Mouse (Mus musculus): ENCODE measurements at regions not wholly inside any gene's neighbourhood (a gene's known extent, or its start where the extent isn't known, plus 50 kb on each side); places are given as distances from the start of the nearest gene placed in this dataset.

DNA sequence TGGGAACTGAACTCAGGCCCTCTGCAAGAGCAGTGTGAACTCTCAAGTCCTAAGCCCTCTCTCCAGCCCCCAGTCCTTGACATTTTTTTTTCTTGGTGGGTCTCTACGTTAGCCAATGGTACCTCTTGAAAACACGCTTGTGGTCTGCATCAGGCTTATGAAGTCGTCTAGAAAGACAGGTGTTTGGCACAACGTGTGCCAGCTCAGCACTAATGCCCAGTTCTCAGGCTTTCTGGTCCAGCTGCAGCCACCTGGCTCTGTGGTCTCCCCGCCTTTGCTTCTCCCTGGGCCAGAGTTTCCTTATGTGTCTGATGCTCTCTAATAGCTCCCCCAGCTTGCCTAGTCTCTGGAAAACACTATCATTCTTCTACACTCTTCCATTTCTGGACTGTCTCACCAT lies 117.2 kb upstream of the Hes1 start:
- in situ Hi-C loops (cut with MboI, MseI): no loop called here

DNA sequence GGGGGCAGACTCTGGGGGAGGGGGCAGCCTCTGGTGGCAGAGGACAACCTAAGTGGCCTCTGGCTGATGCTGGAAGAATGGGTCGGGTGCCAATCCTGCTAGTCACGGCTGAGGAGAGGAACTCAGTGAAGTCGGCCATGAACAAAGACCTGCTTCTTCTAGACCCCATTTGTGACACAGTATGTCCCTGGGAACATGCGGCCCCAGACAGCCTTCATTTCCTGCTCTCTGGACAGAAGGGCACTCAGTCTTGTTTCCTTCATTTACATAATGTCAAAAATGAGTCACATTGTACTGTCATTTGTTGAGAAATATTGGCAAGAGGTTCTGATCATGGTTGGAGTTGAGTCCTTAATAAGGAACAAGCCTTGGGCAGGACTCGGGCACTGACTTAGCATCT lies 116.5 kb upstream of the Hes1 start:
- in situ Hi-C loops (cut with MboI, MseI): no loop called here

DNA sequence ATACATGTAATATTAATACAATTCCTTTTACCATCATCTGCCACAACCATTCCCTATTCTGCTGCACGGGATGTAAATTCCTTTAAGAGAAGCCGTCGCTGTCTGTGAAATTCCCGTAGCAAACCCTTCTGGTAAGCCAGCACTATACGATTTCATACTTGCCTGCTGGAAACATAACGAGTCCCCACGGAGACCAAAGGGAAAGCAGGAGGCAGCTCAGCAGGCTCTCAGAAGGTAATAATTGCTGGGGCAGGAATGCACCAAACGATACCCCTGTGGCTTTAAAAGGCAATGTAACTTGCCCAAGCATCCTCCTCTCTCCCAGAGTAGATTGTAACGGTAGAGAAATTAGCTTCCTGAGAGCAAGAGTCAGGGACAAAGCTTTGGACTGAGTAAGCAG lies 114.0 kb upstream of the Hes1 start:
- in situ Hi-C loops (cut with MboI, MseI): loop anchor here in 1 of 2 experiments (10.0 kb wide), 1 partner anchor 525 kb away; no protein-coding TSS in a partner anchor

DNA sequence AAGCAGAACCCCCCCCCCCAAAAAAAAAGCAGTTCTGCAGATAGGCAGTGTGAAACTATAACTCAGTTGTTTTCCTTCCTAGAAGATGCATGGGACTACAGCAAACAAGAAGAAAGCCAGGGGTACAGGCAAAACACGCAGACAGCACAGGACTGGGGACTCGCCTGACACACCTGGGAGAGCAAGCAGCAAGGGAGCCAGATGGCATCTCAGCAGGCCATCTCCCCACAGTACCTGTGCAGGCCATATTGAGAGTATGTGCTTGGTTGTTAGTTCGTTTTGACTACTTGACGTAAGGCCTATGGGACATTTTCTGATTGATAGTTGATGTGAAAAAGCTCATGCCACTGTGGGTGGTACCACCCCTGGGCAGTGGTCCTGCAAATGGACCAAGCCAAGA lies 113.4 kb upstream of the Hes1 start:
- in situ Hi-C loops (cut with MboI, MseI): loop anchor here in 1 of 2 experiments (10.0 kb wide), 1 partner anchor 524 kb away; no protein-coding TSS in a partner anchor

DNA sequence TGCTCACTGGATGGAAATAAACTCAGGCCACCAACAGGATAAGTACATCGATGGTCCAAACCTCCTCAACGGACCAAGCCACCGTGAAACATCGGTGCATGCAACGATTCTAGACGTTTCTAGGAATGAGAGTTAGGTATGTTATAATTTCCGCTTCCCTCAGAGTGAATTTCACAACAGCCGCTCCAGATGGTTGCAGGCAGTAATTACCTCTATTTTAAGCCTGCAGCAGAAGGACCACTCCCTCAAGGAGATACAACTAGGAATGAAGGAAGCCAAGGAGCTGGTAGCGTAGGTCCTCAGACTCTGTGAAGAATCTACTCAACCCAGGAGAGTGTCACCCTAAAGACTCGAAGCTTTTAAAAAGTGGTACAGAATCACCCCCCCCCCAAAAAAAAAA lies 109.5 kb upstream of the Hes1 start:
- in situ Hi-C loops (cut with MboI, MseI): loop anchor here in 1 of 2 experiments (10.0 kb wide), 1 partner anchor 520 kb away; no protein-coding TSS in a partner anchor

DNA sequence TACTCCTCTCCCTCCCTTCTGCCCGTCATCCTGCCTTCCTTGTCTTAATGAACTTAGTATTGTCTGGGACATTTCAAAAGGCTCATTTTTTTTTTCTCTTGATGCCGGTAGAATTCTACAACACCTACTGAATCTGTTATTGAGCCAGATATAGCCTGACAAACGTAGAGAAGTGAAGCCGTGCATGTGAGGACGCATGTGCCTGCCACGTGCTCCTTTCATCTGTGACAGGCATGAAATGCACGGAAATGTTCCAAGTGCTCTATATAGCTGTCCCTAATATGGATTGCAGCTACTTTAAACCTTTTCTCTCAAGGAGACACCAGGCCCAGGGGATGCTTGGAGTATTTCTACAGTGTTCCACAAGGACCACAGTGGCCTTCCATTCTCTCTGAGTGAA lies 107.3 kb upstream of the Hes1 start:
- in situ Hi-C loops (cut with MboI, MseI): loop anchor here in 1 of 2 experiments (10.0 kb wide), 1 partner anchor 518 kb away; no protein-coding TSS in a partner anchor

DNA sequence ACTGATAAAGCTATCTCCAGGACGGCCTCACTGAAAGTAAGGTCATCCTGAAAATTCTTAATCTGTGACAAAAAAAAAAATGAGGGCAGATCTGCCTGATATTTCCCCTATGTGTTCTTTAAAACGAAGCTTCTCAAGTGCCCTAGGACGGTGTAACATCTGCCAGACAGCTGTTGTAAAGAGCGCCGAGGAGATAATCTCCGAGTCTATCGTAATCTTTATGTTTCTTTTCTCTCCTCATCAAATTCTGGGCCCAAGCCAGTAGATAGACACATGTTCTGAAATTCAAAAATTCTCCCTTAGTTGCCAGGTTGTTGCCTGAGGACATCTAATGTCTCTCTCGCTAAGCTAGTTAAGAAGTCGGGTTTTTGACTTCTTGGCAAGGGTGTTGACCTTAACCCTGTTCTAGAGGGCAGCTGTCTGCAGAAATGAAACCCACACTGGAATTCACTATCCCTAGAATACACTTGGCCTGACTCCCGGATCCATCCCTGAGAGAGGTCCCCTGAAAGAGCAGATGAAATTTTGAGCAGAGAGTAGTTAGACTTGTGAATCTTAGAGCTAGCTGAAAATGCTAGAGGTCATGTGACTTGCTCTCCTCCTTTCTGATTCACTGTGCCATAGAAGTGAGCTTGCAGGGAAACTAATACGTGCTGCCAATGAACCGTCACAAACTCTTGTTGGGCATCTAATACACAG lies 104.1 kb upstream of the Hes1 start:
- in situ Hi-C loops (cut with MboI, MseI): loop anchor here in 1 of 2 experiments (10.0 kb wide), 1 partner anchor 515 kb away; no protein-coding TSS in a partner anchor

DNA sequence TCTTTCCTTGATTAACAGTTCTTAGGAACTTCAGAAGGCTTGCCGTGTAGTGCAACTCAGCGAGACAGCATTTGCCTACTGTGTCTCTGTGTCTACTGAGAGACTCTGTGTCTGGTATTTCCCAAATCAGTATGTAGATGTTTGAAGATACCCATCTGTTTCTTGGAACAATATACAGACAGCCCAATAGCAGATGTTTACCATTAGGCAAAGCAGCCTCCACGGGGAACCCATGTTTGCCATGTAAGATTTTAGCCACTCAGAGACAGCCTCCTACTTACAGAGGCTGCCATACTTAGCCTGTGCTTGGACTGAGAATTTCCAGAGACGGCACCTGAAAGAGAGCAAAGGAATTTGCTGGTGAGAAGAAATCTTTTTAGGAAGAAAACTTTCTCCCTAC lies 100.9 kb upstream of the Hes1 start:
- in situ Hi-C loops (cut with MboI, MseI): no loop called here

DNA sequence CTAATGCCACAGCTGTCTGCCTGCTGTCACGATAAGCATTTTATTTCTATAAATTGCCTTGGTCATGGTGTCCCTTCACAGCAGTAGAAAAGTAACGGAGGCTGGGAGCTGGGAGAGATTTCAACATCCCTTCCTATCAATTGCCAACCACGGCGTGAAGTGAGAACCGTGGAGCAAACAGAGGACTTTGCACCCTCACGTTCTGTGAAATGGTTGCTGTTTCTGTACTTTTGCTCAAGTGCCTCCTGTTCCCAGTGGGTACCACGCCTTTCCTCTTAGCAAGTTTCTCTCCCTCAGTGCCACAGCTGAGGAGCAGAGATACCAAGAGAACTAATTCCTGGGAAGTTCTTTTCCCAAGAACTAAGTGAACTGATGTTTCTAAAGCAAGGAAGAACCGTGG lies 99.6 kb upstream of the Hes1 start:
- in situ Hi-C loops (cut with MboI, MseI): no loop called here

DNA sequence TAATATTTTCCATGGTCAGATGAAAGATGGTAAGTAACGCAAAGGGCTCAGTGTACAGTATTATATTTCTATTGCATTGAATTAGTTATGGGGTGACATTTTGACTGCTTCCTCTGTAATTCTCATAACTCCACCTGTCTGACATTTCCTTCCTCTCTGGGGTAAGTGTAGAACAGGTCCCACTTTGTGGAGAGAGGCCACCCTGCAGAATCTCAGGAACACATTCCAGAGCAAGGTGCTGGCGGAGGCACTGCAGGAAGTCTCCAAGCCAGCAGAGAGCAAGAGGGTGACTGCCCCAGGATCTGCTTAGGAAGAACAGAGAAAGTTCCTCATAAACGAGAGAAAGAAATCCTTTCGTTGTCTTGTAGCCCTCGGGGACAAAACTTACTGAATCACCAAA lies 95.4 kb upstream of the Hes1 start:
- in situ Hi-C loops (cut with MboI, MseI): no loop called here

DNA sequence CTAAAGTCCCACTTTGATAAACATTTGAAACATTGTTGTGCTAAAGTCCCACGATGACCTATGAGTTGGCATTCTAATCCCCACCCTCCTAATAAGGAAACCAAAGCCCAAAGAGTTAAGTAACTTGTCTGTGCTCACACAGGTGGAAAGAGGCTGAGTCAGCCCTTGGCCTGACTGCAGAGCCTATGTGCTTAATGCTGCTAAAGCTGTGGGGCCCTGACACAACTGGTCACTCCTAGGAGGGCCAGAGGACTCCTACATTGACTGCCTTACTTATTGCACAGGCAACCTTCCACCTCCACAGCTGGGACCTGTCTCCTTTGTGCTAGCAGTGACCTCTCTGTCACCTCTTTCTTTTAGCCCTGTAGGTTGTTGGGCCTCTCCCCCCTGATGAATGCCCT lies 91.4 kb upstream of the Hes1 start:
- in situ Hi-C loops (cut with MboI, MseI): no loop called here

DNA sequence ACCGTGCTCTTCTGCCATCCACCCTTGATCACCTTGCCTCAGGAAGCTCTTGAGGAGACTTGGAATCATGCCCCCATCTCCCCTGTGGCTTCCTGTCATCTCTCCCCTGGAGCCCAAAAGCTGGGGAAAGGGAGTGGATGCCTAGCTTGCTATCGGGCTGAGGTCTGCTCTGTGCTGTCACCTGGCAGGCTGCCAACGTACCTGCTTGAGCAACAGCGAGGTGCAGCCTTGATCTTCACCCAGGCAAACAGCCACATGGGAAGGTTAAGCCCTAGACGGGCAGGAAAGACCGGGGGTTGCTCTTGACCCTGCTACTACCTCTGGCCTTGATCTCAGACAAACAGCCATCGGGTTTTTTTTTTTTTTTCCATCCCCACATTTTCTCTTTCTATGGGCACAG lies 90.9 kb upstream of the Hes1 start:
- in situ Hi-C loops (cut with MboI, MseI): no loop called here

DNA sequence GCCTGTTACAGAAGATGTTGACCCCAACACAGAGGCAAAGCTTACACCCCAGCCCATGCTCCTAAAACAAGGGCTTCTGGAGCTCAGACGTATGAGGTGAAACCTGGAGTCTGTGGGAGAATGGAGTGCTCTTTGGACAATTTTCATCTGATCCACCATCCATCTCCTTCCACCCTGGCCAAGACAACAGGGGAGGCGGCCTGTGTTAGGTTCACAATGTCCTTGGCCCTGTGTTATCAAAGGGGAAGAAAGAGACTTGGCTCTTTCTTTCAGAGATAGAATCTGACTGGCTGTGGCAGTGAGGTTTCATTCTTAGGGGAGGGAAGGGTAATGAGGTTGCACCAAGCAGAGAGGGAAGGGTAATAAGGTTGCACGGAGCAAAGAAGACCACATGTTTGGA lies 88.4 kb upstream of the Hes1 start:
- in situ Hi-C loops (cut with MboI, MseI): no loop called here

DNA sequence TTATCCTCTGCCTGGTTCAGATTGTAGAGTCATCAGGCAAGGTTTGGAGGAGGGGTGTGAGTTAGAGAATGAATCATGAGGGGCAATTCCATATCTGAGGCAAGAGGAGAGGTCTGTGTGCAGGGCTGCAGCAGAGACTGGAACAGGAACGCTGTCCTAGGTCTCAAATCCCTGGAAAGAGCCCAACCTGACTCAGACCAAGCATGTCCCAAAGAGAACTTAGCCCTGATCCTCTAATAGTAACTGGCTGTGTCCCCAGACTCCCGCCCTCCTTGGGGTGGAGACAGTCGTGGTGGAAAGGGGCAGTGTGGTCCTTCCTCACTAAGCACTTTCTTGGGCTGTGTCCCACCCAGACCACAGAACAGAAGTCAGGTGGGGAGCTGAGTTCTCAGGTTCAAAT lies 87.2 kb upstream of the Hes1 start:
- in situ Hi-C loops (cut with MboI, MseI): no loop called here

DNA sequence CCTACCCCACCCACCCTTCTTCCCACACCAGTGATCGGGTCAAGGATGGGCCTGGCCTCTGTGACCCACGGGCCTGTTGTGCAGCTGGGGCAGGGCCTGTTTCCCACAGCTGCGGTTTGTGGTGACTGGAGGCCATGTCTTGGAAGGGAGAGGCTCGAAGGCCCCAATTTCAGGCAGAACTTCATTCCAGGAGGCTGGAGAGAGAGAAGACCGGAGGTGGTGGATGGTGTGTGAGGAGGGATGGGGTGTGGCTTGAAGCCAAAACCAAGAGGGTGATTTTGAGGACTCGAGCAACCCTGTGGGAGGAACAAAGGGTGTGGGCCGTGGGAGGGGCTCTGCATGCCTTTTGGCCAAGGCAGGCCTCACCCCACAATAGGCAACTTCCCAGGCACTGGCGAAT lies 86.5 kb upstream of the Hes1 start:
- in situ Hi-C loops (cut with MboI, MseI): no loop called here

DNA sequence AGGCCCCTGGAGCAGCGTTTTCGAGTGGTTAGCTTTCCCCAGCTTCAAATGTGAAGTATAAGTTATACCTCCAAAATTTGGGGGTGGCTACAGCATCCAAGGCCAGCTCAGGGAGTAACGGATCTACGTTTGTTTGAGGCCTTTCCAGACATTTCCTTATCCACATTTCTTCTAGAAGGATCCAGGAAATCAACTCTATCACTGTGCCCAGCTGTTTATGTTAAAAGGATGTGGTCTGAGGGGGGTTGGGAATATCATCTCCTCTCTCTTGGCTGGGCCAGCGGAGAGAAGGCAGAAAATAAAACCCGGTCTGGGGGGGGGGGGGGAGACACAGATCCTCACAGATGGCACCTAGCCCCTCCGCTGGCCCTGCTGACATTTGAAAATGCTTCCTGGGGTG lies 85.1 kb upstream of the Hes1 start:
- in situ Hi-C loops (cut with MboI, MseI): no loop called here

DNA sequence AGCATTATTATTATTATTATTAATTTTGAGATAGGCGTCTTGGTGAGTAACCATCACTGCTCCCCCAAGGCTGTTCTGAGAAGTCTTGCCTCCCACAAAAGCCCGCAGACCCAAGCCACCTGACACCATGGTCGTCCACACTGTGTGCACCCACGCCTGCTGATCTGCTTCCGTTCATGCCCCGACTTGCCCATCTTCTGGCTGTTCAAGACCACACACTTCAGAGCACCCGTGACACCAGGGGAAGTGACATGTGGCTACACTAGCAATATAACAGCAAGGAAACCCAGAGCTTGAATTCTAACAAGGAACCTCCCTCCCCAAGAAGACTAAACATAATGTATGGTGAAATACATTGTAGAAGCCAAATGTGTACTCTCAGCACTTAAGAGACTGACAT lies 82.6 kb upstream of the Hes1 start:
- in situ Hi-C loops (cut with MboI, MseI): no loop called here

DNA sequence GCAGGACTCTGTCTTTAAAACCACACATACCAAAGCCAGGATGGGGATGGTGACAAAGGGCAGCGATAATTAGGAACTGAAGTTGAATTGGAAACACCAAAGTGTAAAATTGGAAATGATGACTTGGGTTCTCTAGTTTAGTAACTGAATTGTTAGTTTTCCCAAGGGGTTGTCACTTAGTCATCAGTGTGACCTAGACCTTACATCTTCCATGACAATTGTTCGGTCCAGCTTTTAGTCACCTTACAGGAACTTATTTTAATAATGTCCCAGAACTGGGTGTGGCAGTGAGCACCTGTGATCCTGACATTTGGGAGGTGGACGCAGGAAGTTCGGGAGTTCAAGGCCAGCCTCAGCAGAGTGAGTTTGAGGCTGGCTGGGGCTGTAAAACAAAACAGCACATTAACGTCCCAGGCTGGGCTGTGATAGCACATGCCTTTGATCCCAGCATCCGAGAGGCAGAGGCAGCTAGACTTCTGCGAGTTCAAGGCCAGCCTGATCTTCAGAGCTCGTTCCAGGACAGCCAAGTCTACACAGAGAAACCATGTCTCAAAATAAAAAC lies 81.9 kb upstream of the Hes1 start:
- in situ Hi-C loops (cut with MboI, MseI): no loop called here

DNA sequence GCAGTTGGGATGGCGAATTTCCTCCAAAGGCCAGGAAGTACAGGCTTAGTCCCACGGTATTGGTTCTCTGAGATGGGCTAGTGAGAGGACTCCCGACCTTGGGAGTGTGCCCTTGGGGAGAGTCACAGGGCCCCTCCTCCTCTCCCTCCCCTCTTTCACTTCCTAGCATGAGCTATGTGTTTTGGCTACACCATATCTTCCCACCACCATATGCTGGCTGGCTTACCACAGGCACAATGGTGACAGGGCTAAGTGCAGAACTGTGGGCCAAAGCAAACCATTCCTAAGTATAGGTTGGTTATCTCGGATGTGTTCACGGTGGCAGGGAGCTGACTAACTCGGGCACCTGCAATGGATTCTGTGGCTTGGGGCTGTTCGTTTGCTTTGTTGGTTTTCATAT lies 81.0 kb upstream of the Hes1 start:
- in situ Hi-C loops (cut with MboI, MseI): no loop called here

DNA sequence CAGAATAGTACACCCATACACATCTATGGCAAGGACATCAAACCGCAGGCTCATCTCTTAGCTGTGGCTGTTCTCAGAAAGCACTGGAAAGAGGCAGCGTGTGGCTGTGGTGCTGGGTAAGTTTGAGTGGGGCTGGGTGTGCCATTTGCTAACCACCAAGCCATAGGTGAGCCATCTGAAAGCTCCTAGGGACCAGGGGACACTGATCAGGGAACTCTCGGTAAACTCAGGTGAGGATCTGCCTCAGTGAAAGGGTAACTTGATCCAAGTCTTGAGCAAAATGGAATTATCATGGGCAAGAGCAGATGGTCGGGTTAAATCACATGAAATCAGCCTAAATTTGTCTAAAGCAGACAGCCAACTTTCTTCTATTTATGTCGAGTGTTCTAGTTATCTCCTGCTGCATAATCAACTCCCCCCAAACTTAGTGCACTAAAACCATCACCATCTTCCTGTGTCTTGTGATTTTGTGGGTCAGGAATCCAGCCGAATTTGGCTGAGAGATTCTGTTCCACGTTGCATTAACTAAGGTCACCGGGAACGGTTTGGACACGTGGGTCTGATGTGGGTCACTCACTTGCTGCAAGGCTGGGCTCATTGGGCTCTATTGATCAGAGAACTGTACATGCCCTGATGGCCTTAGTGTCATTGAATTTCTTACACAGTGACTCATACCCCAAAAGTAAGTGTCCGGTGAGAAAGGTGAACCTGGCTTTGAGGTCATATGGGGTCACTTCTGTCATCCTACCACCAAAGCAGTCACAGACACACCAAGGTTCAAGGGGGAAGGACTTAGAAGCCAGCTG lies 78.9 kb upstream of the Hes1 start:
- in situ Hi-C loops (cut with MboI, MseI): no loop called here

DNA sequence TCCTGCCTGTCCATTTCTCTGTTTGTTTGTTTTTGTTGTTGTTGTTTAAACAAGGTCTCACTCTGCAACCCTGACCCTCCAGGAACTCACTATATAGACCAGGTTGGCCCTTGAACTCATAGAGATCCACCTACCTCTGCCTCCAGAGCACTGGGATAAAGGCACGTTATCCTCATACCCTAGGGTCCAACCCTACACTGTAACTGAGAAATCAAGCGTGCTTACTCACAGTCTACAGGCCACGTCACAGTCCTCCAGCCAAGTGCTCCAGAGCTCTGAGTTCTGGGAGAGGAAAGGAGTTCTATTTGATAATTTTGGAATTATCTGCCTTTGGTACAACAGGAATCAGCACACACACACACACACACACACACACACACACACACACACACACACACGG lies 76.6 kb upstream of the Hes1 start:
- in situ Hi-C loops (cut with MboI, MseI): no loop called here

DNA sequence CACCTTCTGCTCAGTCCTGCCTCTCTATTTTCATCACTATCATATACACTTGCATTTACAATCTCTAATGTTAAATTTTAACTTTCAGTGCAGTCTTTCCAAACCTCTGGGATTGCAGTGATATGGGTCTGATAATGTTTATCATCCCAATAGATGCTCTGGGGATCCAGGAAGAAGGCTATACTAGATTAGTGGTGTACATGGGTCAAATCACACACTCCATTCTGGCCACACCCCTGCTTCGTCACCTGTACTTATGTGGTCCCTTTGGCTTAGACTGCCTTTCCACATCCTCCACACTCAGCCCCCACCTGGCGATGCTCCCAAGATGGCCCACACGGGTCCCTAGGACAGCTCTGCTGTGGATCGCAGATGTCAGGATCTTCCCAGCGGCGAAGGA lies 76.2 kb upstream of the Hes1 start:
- in situ Hi-C loops (cut with MboI, MseI): no loop called here

DNA sequence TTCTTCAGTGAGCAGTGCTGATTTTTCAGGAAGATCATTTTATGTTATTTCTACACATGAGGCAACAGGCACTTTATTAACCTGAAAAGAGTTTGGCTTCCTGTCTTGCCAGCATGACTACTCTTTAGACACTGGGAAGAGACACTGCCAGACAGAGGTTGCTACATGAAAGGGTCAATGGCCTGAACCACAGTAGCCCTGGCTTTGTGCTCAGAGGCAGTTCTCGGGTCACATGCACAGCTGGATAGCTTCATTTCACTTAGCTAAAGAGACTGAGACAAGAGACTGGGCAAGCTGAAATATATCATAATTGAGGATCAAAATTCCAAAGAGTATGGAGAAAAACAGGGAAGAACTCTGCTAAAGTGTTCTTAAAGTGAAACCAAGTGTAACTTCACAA lies 74.9 kb upstream of the Hes1 start:
- in situ Hi-C loops (cut with MboI, MseI): no loop called here
